Mouse (Mus musculus) hindbrain, embryonic 12.5 days (tissue): Measurements from ENCODE around the gene Gm49601. TPM values are rescaled to one million over a fixed set of nuclear protein-coding genes. Genes with fewer than 3 reads are reported as not detected.
A peak's percentile ranks its signal among the peaks of the same experiment; 100 is the strongest.

ENCODE experiments used
- ATAC-seq: fragments of 200-750 bp; cut with Nextera tagmentation; 2 replicates; pipeline ENCODE4 v1.8.0; 2017; ENCODE audit warnings: moderate TSS enrichment; ENCODE audit not compliant: low FRiP score
- H3K27ac ChIP-seq: fragments of 300-500 bp; sonication (generic); 2 replicates; pipeline ENCODE4 v1.5.1; 2016; ENCODE audit warnings: mild to moderate bottlenecking
- H3K27me3 ChIP-seq: fragments of 300-500 bp; sonication (generic); 2 replicates; pipeline ENCODE4 v1.6.1; 2016; ENCODE audit warnings: mild to moderate bottlenecking
- H3K36me3 ChIP-seq: fragments of 300-500 bp; sonication (generic); 2 replicates; pipeline ENCODE4 v1.6.1; 2016; ENCODE audit warnings: mild to moderate bottlenecking
- H3K4me1 ChIP-seq: fragments of 300-500 bp; sonication (generic); 2 replicates; pipeline ENCODE4 v1.6.1; 2016
- H3K4me2 ChIP-seq: fragments of 300-500 bp; sonication (generic); replicated peaks from 2 replicates; pipeline ENCODE4 v1.6.1; 2016; ENCODE audit warnings: mild to moderate bottlenecking
- H3K4me3 ChIP-seq: fragments of 300-500 bp; sonication (generic); 2 replicates; pipeline ENCODE4 v1.5.1; 2016; ENCODE audit warnings: mild to moderate bottlenecking
- H3K9ac ChIP-seq: fragments of 300-500 bp; sonication (generic); 2 replicates; pipeline ENCODE4 v1.6.1; 2016; ENCODE audit warnings: mild to moderate bottlenecking, moderate library complexity
- H3K9me3 ChIP-seq: fragments of 300-500 bp; sonication (generic); replicated peaks from 2 replicates; pipeline ENCODE4 v1.6.1; 2016; ENCODE audit warnings: mild to moderate bottlenecking
- WGBS: fragments of 180-500 bp; shearing (Covaris S2); methylation state at CpG from one replicate; pipeline ENCODE4 v1.1.7; 2016; 5-methylcytosine and 5-hydroxymethylcytosine counted together
- polyA plus RNA-seq: library from polyadenylated mRNA; unstranded; fragments of >200 nt; fragmentation: Nextera tagmentation; extraction: Ambion mirVana; gene quantifications from 2 replicates; pipeline ENCODE4 v1.2.1, GENCODE M21; 2016

Gene Gm49601
- polyA plus RNA-seq, 1 experiment from 2014 or later: 12.6 TPM

GRCm38 (mm10) chr16:18620201-18620600 lies 6.0 kb downstream of the Gm49601 start:
- H3K27me3 ChIP-seq: peaks cover 92% of the 10 kb centered on the region
- no peaks in the 10 kb centered on the region for H3K9me3 ChIP-seq
- H3K36me3 ChIP-seq: peaks cover 33% of the 10 kb centered on the region
- no peak for ATAC-seq
- H3K9ac ChIP-seq: no peak overlapping the region
- H3K4me2 ChIP-seq: 0 out of 2 replicates have a peak overlapping the region, but pooled peaks have one; percentile 80
- no peak overlapping the region for H3K27ac ChIP-seq
- peaks cover 19% of the 10 kb centered on the region for H3K4me1 ChIP-seq
- WGBS: 17% methylated on average over 6 of the region's 6 CpGs
- H3K4me3 ChIP-seq: peak overlapping the region; percentile 42; the same call in 1 of the 2 replicates

- Histone ChIP-seq H3K27me3 (peaks cover 88% of the 10 kb centered on the region), H3K4me1 (peaks cover 19% of the 10 kb centered on the region), H3K36me3 (peaks cover 22% of the 10 kb centered on the region), H3K9me3 (no peaks in the 10 kb centered on the region), H3K9ac (no peak overlapping the region), H3K27ac (no peak overlapping the region), H3K4me2 (no peak overlapping the region), H3K4me3 (no peak overlapping the region)
- ATAC-seq: no peak
- 25% methylated on average over 4 of the region's 4 CpGs for WGBS
Observed at GRCm38 (mm10) chr16:18619110-18619509, 7.1 kb downstream of the Gm49601 start.

GRCm38 (mm10) chr16:18618297-18618696 lies 7.9 kb downstream of the Gm49601 start:
- WGBS: 30% methylated on average over 2 of the region's 2 CpGs
- peaks cover 82% of the 10 kb centered on the region for H3K27me3 ChIP-seq
- no peak overlapping the region for H3K9ac ChIP-seq
- peaks cover 19% of the 10 kb centered on the region for H3K4me1 ChIP-seq
- H3K27ac ChIP-seq: no peak overlapping the region
- peaks cover 14% of the 10 kb centered on the region for H3K36me3 ChIP-seq
- H3K4me3 ChIP-seq: no peak overlapping the region
- H3K4me2 ChIP-seq: no peak overlapping the region
- no peaks in the 10 kb centered on the region for H3K9me3 ChIP-seq
- no peak for ATAC-seq

- Histone ChIP-seq H3K9ac (peak overlapping the region; percentile 32; the same call in 1 of the 2 replicates), H3K27me3 (peaks cover 80% of the 10 kb centered on the region), H3K36me3 (peaks cover 6% of the 10 kb centered on the region), H3K4me1 (peaks cover 20% of the 10 kb centered on the region), H3K4me2 (peak overlapping the region; percentile 50), H3K4me3 (peak overlapping the region; percentile 27), H3K9me3 (no peaks in the 10 kb centered on the region), H3K27ac (no peak overlapping the region)
- 2% methylated on average over 27 of the region's 27 CpGs for WGBS
- peak; percentile 55 for ATAC-seq
Observed at GRCm38 (mm10) chr16:18617370-18618065, 8.7 kb downstream of the Gm49601 start.

GRCm38 (mm10) chr16:18613301-18613700 lies 12.9 kb downstream of the Gm49601 start:
- Histone ChIP-seq H3K36me3 (no peaks in the 10 kb centered on the region), H3K9ac (no peak overlapping the region), H3K9me3 (no peaks in the 10 kb centered on the region), H3K4me3 (no peak overlapping the region), H3K4me1 (peaks cover 26% of the 10 kb centered on the region), H3K4me2 (no peak overlapping the region), H3K27me3 (peaks cover 67% of the 10 kb centered on the region), H3K27ac (no peak overlapping the region)
- 85% methylated on average over 3 of the region's 3 CpGs for WGBS
- no peak for ATAC-seq

GRCm38 (mm10) chr16:18611752-18612151 lies 14.5 kb downstream of the Gm49601 start:
- 0 out of 2 replicates have a peak, but pooled peaks have one; percentile 39 for ATAC-seq
- Histone ChIP-seq H3K4me1 (peaks cover 25% of the 10 kb centered on the region), H3K4me3 (no peak overlapping the region), H3K36me3 (no peaks in the 10 kb centered on the region), H3K27ac (no peak overlapping the region), H3K9me3 (no peaks in the 10 kb centered on the region), H3K27me3 (peaks cover 60% of the 10 kb centered on the region), H3K4me2 (no peak overlapping the region), H3K9ac (no peak overlapping the region)
- 35% methylated on average over 13 of the region's 13 CpGs for WGBS

GRCm38 (mm10) chr16:18609099-18609498 lies 17.1 kb downstream of the Gm49601 start:
- Histone ChIP-seq H3K27me3 (peaks cover 43% of the 10 kb centered on the region), H3K36me3 (no peaks in the 10 kb centered on the region), H3K4me1 (peaks cover 27% of the 10 kb centered on the region), H3K9ac (no peak overlapping the region), H3K9me3 (no peaks in the 10 kb centered on the region), H3K4me3 (no peak overlapping the region), H3K4me2 (no peak overlapping the region), H3K27ac (no peak overlapping the region)
- 72% methylated on average over 2 of the region's 2 CpGs for WGBS
- no peak for ATAC-seq

GRCm38 (mm10) chr16:18608226-18608625 lies 18.0 kb downstream of the Gm49601 start:
- Histone ChIP-seq H3K27me3 (peaks cover 45% of the 10 kb centered on the region), H3K4me1 (peaks cover 30% of the 10 kb centered on the region), H3K36me3 (no peaks in the 10 kb centered on the region), H3K4me2 (0 out of 2 replicates have a peak overlapping the region, but pooled peaks have one; percentile 9), H3K9me3 (no peaks in the 10 kb centered on the region), H3K27ac (no peak overlapping the region), H3K9ac (no peak overlapping the region), H3K4me3 (no peak overlapping the region)
- no peak for ATAC-seq
- 6% methylated on average over 11 of the region's 11 CpGs for WGBS

- no peaks in the 10 kb centered on the region for H3K36me3 ChIP-seq
- H3K4me2 ChIP-seq: no peak overlapping the region
- WGBS: 81% methylated on average over 5 of the region's 5 CpGs
- H3K27me3 ChIP-seq: peaks cover 31% of the 10 kb centered on the region
- H3K4me1 ChIP-seq: peaks cover 14% of the 10 kb centered on the region
- no peak for ATAC-seq
- no peak overlapping the region for H3K4me3 ChIP-seq
- H3K9me3 ChIP-seq: no peaks in the 10 kb centered on the region
- no peak overlapping the region for H3K9ac ChIP-seq
- no peak overlapping the region for H3K27ac ChIP-seq
Observed at GRCm38 (mm10) chr16:18605705-18606104, 20.5 kb downstream of the Gm49601 start.

GRCm38 (mm10) chr16:18604267-18604701 lies 21.9 kb downstream of the Gm49601 start:
- no peak for ATAC-seq
- Histone ChIP-seq H3K4me1 (peaks cover 13% of the 10 kb centered on the region), H3K9ac (peak overlapping the region; percentile 23; the same call in 1 of the 2 replicates), H3K27me3 (peaks cover 18% of the 10 kb centered on the region), H3K9me3 (no peaks in the 10 kb centered on the region), H3K27ac (no peak overlapping the region; the same call in 1 of the 2 replicates), H3K36me3 (no peaks in the 10 kb centered on the region), H3K4me3 (no peak overlapping the region), H3K4me2 (no peak overlapping the region)
- WGBS: 53% methylated on average over 8 of the region's 8 CpGs

GRCm38 (mm10) chr16:18601447-18601846 lies 24.8 kb downstream of the Gm49601 start:
- H3K9ac ChIP-seq: no peak overlapping the region
- no peaks in the 10 kb centered on the region for H3K9me3 ChIP-seq
- peaks cover 5% of the 10 kb centered on the region for H3K4me1 ChIP-seq
- no peak overlapping the region for H3K27ac ChIP-seq
- no peak overlapping the region for H3K4me3 ChIP-seq
- WGBS: 54% methylated on average over 7 of the region's 7 CpGs
- no peaks in the 10 kb centered on the region for H3K36me3 ChIP-seq
- peaks cover 11% of the 10 kb centered on the region; the same call in 1 of the 2 replicates for H3K27me3 ChIP-seq
- ATAC-seq: no peak
- no peak overlapping the region for H3K4me2 ChIP-seq

- 0 out of 2 replicates have a peak overlapping the region, but pooled peaks have one; percentile 6 for H3K9ac ChIP-seq
- no peak overlapping the region for H3K4me3 ChIP-seq
- 79% methylated on average over 3 of the region's 3 CpGs for WGBS
- H3K4me1 ChIP-seq: no peaks in the 10 kb centered on the region
- H3K4me2 ChIP-seq: no peak overlapping the region
- no peak for ATAC-seq
- no peak overlapping the region for H3K27ac ChIP-seq
- no peaks in the 10 kb centered on the region for H3K36me3 ChIP-seq
- H3K9me3 ChIP-seq: no peaks in the 10 kb centered on the region
- H3K27me3 ChIP-seq: peaks cover 29% of the 10 kb centered on the region
Observed at GRCm38 (mm10) chr16:18598006-18598405, 28.2 kb downstream of the Gm49601 start.

- H3K27me3 ChIP-seq: peaks cover 45% of the 10 kb centered on the region
- no peak overlapping the region for H3K4me2 ChIP-seq
- H3K4me1 ChIP-seq: peaks cover 7% of the 10 kb centered on the region
- H3K9ac ChIP-seq: no peak overlapping the region
- 46% methylated on average over 4 of the region's 5 CpGs for WGBS
- no peak overlapping the region for H3K27ac ChIP-seq
- ATAC-seq: no peak
- H3K4me3 ChIP-seq: no peak overlapping the region
- no peaks in the 10 kb centered on the region for H3K36me3 ChIP-seq
- H3K9me3 ChIP-seq: no peaks in the 10 kb centered on the region
Observed at GRCm38 (mm10) chr16:18596255-18596654, 30.0 kb downstream of the Gm49601 start.
